Mouse (Mus musculus) splenic B cell, adult 2 months (primary cell): ENCODE results near the gene Dbp.

ENCODE experiments used
- DNase-seq: peaks from one replicate; pipeline ENCODE4 v3.0.0-alpha.2; 2011; ENCODE audit warnings: low read depth, low spot score
- H3K27me3 ChIP-seq: 2 replicates; pipeline ENCODE4 v1.6.1; 2012; ENCODE audit warnings: mild to moderate bottlenecking, low read length, moderate library complexity, mixed read lengths; ENCODE audit not compliant: control insufficient read depth, poor library complexity, insufficient read depth, severe bottlenecking
- H3K36me3 ChIP-seq: 2 replicates; pipeline ENCODE4 v1.6.1; 2012; ENCODE audit warnings: mild to moderate bottlenecking, low read length, moderate library complexity, mixed read lengths; ENCODE audit not compliant: control insufficient read depth, poor library complexity, insufficient read depth, severe bottlenecking

Gene Dbp

GRCm38 (mm10) chr7:45683396-45684050, 21.4 kb upstream of the Dbp start, which contains the start of gene Ntn5:
TSS of gene Ntn5 (plus strand) at chr7:45684022.
- Histone ChIP-seq H3K27me3 (no peaks in the 10 kb centered on the region), H3K36me3 (no peaks in the 10 kb centered on the region)
- no peak for DNase-seq

GRCm38 (mm10) chr7:45685811-45686210, 19.1 kb upstream of the Dbp start:
- Histone ChIP-seq H3K36me3 (no peaks in the 10 kb centered on the region), H3K27me3 (no peaks in the 10 kb centered on the region)
- DNase-seq = no peak

GRCm38 (mm10) chr7:45686841-45687240, 18.0 kb upstream of the Dbp start:
- H3K27me3 ChIP-seq = no peaks in the 10 kb centered on the region
- no peak for DNase-seq
- H3K36me3 ChIP-seq = no peaks in the 10 kb centered on the region

GRCm38 (mm10) chr7:45689099-45689498, 15.8 kb upstream of the Dbp start:
- H3K27me3 ChIP-seq = no peaks in the 10 kb centered on the region
- no peaks in the 10 kb centered on the region for H3K36me3 ChIP-seq
- no peak for DNase-seq

- H3K27me3 ChIP-seq = no peaks in the 10 kb centered on the region
- DNase-seq = no peak
- H3K36me3 ChIP-seq = no peaks in the 10 kb centered on the region
These were observed 15.1 kb upstream of the Dbp start for GRCm38 (mm10) chr7:45689800-45690199.

- H3K27me3 ChIP-seq = no peaks in the 10 kb centered on the region
- H3K36me3 ChIP-seq = no peaks in the 10 kb centered on the region
- DNase-seq = no peak
These were observed 12.5 kb upstream of the Dbp start for GRCm38 (mm10) chr7:45692364-45692763.

- no peak for DNase-seq
- H3K27me3 ChIP-seq = no peaks in the 10 kb centered on the region
- no peaks in the 10 kb centered on the region for H3K36me3 ChIP-seq
These were observed 10.8 kb upstream of the Dbp start, which contains the start of gene Sec1 for GRCm38 (mm10) chr7:45693921-45694591. TSS of gene Sec1 (minus strand) at chr7:45694402.

- Histone ChIP-seq H3K27me3 (no peaks in the 10 kb centered on the region), H3K36me3 (no peaks in the 10 kb centered on the region)
- DNase-seq = no peak
These were observed 9.8 kb upstream of the Dbp start for GRCm38 (mm10) chr7:45695098-45695497.

- no peaks in the 10 kb centered on the region for H3K36me3 ChIP-seq
- no peaks in the 10 kb centered on the region for H3K27me3 ChIP-seq
- no peak for DNase-seq
These were observed 7.0 kb upstream of the Dbp start for GRCm38 (mm10) chr7:45697894-45698293.

GRCm38 (mm10) chr7:45699523-45700141, 5.3 kb upstream of the Dbp start, which contains the start of gene Car11:
TSS of gene Car11 (plus strand) at chr7:45699843.
- DNase-seq = no peak
- no peaks in the 10 kb centered on the region for H3K36me3 ChIP-seq

GRCm38 (mm10) chr7:45700301-45701015, 4.4 kb upstream of the Dbp start:
- DNase-seq = peak; percentile 78
- no peaks in the 10 kb centered on the region for H3K36me3 ChIP-seq
- H3K27me3 ChIP-seq = no peaks in the 10 kb centered on the region

More at GRCm38 (mm10) chr7:45699523-45700141, 5.3 kb upstream of the Dbp start, which contains the start of gene Car11:
- H3K27me3 ChIP-seq = no peaks in the 10 kb centered on the region

- Histone ChIP-seq H3K27me3 (no peaks in the 10 kb centered on the region), H3K36me3 (no peaks in the 10 kb centered on the region)
- no peak for DNase-seq
These were observed 3.8 kb upstream of the Dbp start for GRCm38 (mm10) chr7:45701072-45701471.

GRCm38 (mm10) chr7:45701607-45702006, 3.3 kb upstream of the Dbp start:
- Histone ChIP-seq H3K27me3 (no peaks in the 10 kb centered on the region), H3K36me3 (no peaks in the 10 kb centered on the region)
- no peak for DNase-seq

GRCm38 (mm10) chr7:45702316-45702715, 2.6 kb upstream of the Dbp start:
- DNase-seq = no peak
- Histone ChIP-seq H3K36me3 (no peaks in the 10 kb centered on the region), H3K27me3 (no peaks in the 10 kb centered on the region)
